Mouse (Mus musculus) cerebellum, postnatal 14 days (tissue): ENCODE measurements at regions not wholly inside any gene's neighbourhood (a gene's known extent, or its start where the extent isn't known, plus 50 kb on each side); places are given as distances from the start of the nearest gene placed in this dataset.

ENCODE experiments used
- DNase-seq, 2 experiments: peaks; one replicate each; pipeline ENCODE4 v3.0.0; 2021; ENCODE audit warnings: mixed read lengths in 2 of 2

- DNase-seq, result no peak
These were observed 771.2 kb downstream of the Ntrk3 start for GRCm38 (mm10) chr7:77966658-77967057.

GRCm38 (mm10) chr7:77933366-77933765 is 804.4 kb downstream of the Ntrk3 start:
- DNase-seq, result no peak

GRCm38 (mm10) chr7:77928479-77929467 is 809.0 kb downstream of the Ntrk3 start:
- no peak for DNase-seq

- peak in 1 of 2 experiments; percentile 1 for DNase-seq
These were observed 838.6 kb downstream of the Ntrk3 start for GRCm38 (mm10) chr7:77899231-77899630.

GRCm38 (mm10) chr7:77888543-77888942 is 849.3 kb downstream of the Ntrk3 start:
- no peak for DNase-seq

- DNase-seq, result no peak
These were observed 855.0 kb downstream of the Ntrk3 start for GRCm38 (mm10) chr7:77882605-77883354.

- DNase-seq, result no peak
These were observed 870.3 kb downstream of the Ntrk3 start for GRCm38 (mm10) chr7:77867518-77867917.

GRCm38 (mm10) chr7:77861841-77862240 is 876.0 kb downstream of the Ntrk3 start:
- peak; percentile 50 to 53 for DNase-seq

- DNase-seq, result no peak
These were observed 879.4 kb downstream of the Ntrk3 start for GRCm38 (mm10) chr7:77858436-77858835.

GRCm38 (mm10) chr7:77857979-77858378 is 879.8 kb downstream of the Ntrk3 start:
- no peak for DNase-seq

GRCm38 (mm10) chr7:77855653-77856239 is 882.1 kb downstream of the Ntrk3 start:
- DNase-seq, result no peak

- DNase-seq, result no peak
These were observed 882.7 kb downstream of the Ntrk3 start for GRCm38 (mm10) chr7:77855077-77855476.

GRCm38 (mm10) chr7:77824261-77824959 is 913.4 kb downstream of the Ntrk3 start:
- no peak for DNase-seq

- no peak for DNase-seq
These were observed 925.5 kb downstream of the Ntrk3 start for GRCm38 (mm10) chr7:77812052-77812903.

GRCm38 (mm10) chr7:77786801-77787200 is 951.0 kb downstream of the Ntrk3 start:
- DNase-seq, result no peak

- DNase-seq, result peak; percentile 2 to 29
These were observed 965.9 kb downstream of the Ntrk3 start for GRCm38 (mm10) chr7:77771711-77772449.

GRCm38 (mm10) chr7:77738996-77739765 is 998.6 kb downstream of the Ntrk3 start:
- DNase-seq, result no peak
